Mouse (Mus musculus) olfactory bulb, adult 2 months (tissue): Measurements from ENCODE around the gene Cdc27.
"Not testable (repeated sequence)": the region's sequence is repeated elsewhere in the genome, so short reads cannot be mapped to it uniquely, and the experiment has no call there.

ENCODE experiments used
- CTCF ChIP-seq: fragments of 200-500 bp; IDR thresholded peaks from 2 replicates; pipeline ENCODE4 v1.5.1; 2012; ENCODE audit warnings: low read depth, mild to moderate bottlenecking, low read length, moderate library complexity; ENCODE audit not compliant: insufficient read depth
- POLR2A ChIP-seq: fragments of 200-500 bp; IDR thresholded peaks from 2 replicates; pipeline ENCODE4 v1.6.1; 2012; ENCODE audit warnings: mild to moderate bottlenecking, low read depth, low read length, moderate library complexity; ENCODE audit not compliant: insufficient read depth

DNA sequence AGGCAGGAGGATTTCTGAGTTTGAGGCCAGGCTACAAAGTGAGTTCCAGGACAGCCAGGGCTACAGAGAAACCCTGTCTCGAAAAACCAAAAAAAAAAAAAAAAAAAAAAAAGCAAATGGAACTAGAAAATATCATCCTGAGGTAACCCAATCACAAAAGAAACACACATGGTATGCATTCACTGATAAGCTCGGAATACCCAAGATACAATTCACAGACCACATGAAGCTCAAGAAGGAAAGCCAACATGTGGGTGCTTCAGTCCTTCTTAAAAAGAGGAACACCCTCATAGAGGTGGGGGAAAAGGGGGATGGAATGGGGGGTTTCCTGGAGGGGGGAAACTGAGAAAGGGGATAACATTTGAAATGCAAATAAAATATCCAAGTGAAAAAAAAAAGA, 7.1 kb downstream of the Cdc27 start:
- not testable (repeated sequence) for TF ChIP-seq POLR2A, CTCF
